In genomic region chr19:59451441-59451951, GRCm38 (mm10) we compare ENCODE assay signal across 12 mouse cellular contexts. TPM values are rescaled to one million over a fixed set of nuclear protein-coding genes. Genes with fewer than 3 reads are reported as not detected.
DNase-seq lines count a peak whose midpoint lies in the region; ATAC-seq and TF ChIP-seq lines count a peak whose summit lies in the region.
"Had no signal": no experiment of that assay in that cellular context is flagged by ENCODE, and none has a peak within 500 bp of the region (broad histone marks: within the 10 kb centered on the region; RNA-seq: fewer than 3 reads in every experiment).

No protein-coding gene starts in this region.

- H3K9me3 ChIP-seq in heart, embryonic 13.5 days, result no peaks in the 10 kb centered on the region
- H3K9me3 ChIP-seq in ES-Bruce4 (replicated peaks; ENCODE audit: control insufficient read depth, insufficient read depth, low read length, poor library complexity, severe bottlenecking), result no peaks in the 10 kb centered on the region
- no peaks in the 10 kb centered on the region for H3K9me3 ChIP-seq in forebrain, embryonic 11.5 days (ENCODE audit: control insufficient read depth, low read length)
- H3K9me3 ChIP-seq in limb, embryonic 13.5 days, result no peaks in the 10 kb centered on the region

- no peaks in the 10 kb centered on the region for H3K36me3 ChIP-seq in heart, embryonic 13.5 days
- no peaks in the 10 kb centered on the region for H3K36me3 ChIP-seq in ES-Bruce4 (ENCODE audit: control insufficient read depth, insufficient read depth, low read length, poor library complexity, severe bottlenecking)
- H3K36me3 ChIP-seq in forebrain, embryonic 11.5 days (ENCODE audit: control insufficient read depth, insufficient read depth, low read length), result no peaks in the 10 kb centered on the region
- no peaks in the 10 kb centered on the region for H3K36me3 ChIP-seq in limb, embryonic 13.5 days
- no peaks in the 10 kb centered on the region for H3K36me3 ChIP-seq in heart, adult 2 months (ENCODE audit: control insufficient read depth, insufficient read depth, low read length)

- H3K79me2 ChIP-seq in heart, adult 2 months (replicated peaks; ENCODE audit: control insufficient read depth, insufficient read depth, low read length), result no peaks in the 10 kb centered on the region

- no peak for TF ChIP-seq POLR2A in ES-Bruce4 (IDR thresholded peaks at IDR 0.05; ENCODE audit: insufficient read depth, low read length)
- no peak for TF ChIP-seq POLR2A in heart, adult 2 months (IDR thresholded peaks at IDR 0.05; ENCODE audit: insufficient read depth, low read depth, low read length)

- intact Hi-C loops in heart, adult 2 months (cut with DNase I), result loop anchor here (10.0 kb wide), 1 partner anchor 893 kb away; no protein-coding TSS in a partner anchor

- WGBS in heart, embryonic 13.5 days, result under 1% methylated on average over 31 of the region's 31 CpGs
- under 1% methylated on average over 31 of the region's 31 CpGs for WGBS in forebrain, embryonic 11.5 days
- under 1% methylated on average over 31 of the region's 31 CpGs for WGBS in limb, embryonic 13.5 days
- 1% methylated on average over 31 of the region's 31 CpGs for WGBS in heart, adult 2 months

- H3K9ac ChIP-seq in heart, embryonic 13.5 days, result no peak overlapping the region
- no peak overlapping the region for H3K9ac ChIP-seq in ES-Bruce4 (ENCODE audit: low read depth, poor library complexity, severe bottlenecking)
- peak overlapping the region; percentile 61 for H3K9ac ChIP-seq in forebrain, embryonic 11.5 days (ENCODE audit: low read length)
- H3K9ac ChIP-seq in limb, embryonic 13.5 days, result peak overlapping the region; percentile 51; the same call in 1 of the 2 replicates
- H3K9ac ChIP-seq in heart, adult 2 months (ENCODE audit: low read depth, low read length), result no peak overlapping the region

- no peak for TF ChIP-seq EP300 in ES-Bruce4 (IDR thresholded peaks at IDR 0.05; ENCODE audit: insufficient read depth, low read depth, low read length)
- TF ChIP-seq EP300 in heart, adult 2 months (IDR thresholded peaks at IDR 0.05; ENCODE audit: insufficient read depth, low read depth, low read length), result no peak

- H3K27ac ChIP-seq in heart, embryonic 13.5 days (replicated peaks), result no peak overlapping the region
- no peak overlapping the region for H3K27ac ChIP-seq in ES-Bruce4 (ENCODE audit: insufficient read depth, low read length)
- H3K27ac ChIP-seq in forebrain, embryonic 11.5 days (ENCODE audit: low read depth, low read length), result peak overlapping the region; percentile 43; the same call in 1 of the 2 replicates
- no peak overlapping the region for H3K27ac ChIP-seq in limb, embryonic 13.5 days
- no peak overlapping the region for H3K27ac ChIP-seq in heart, adult 2 months

- H3K4me1 ChIP-seq in heart, embryonic 13.5 days, result 0 out of 2 replicates have a peak, but pooled peaks cover 8% of the 10 kb centered on the region
- no peaks in the 10 kb centered on the region for H3K4me1 ChIP-seq in ES-Bruce4 (ENCODE audit: control insufficient read depth, insufficient read depth, low read length)
- H3K4me1 ChIP-seq in forebrain, embryonic 11.5 days (replicated peaks; ENCODE audit: control insufficient read depth, insufficient read depth, low read length), result peaks cover 14% of the 10 kb centered on the region
- H3K4me1 ChIP-seq in limb, embryonic 13.5 days, result peaks cover 33% of the 10 kb centered on the region
- H3K4me1 ChIP-seq in heart, adult 2 months (ENCODE audit: control insufficient read depth, insufficient read depth, low read length), result no peaks in the 10 kb centered on the region

- ATAC-seq in heart, embryonic 13.5 days (ENCODE audit: extremely low read depth, insufficient number of reproducible peaks, low FRiP score, low TSS enrichment), result no peak
- ATAC-seq in forebrain, embryonic 11.5 days (replicated peaks; ENCODE audit: low FRiP score), result 0 out of 2 replicates have a peak, but pooled peaks have one; percentile 68
- ATAC-seq in limb, embryonic 13.5 days (ENCODE audit: low FRiP score, low read depth), result no peak

- no peak for DNase-seq in heart, adult 8-10 months (ENCODE audit: low spot score)
- DNase-seq in forebrain, embryonic 11.5 days (ENCODE audit: low spot score), result peak; percentile 80
- DNase-seq in frontal cortex, postnatal 10 days (ENCODE audit: low spot score in 2 of 2), result no peak
- no peak for DNase-seq in heart, adult 2 months
- DNase-seq in spleen, postnatal 4 days (ENCODE audit: low spot score in 2 of 2), result no peak
- DNase-seq: B cell, adult 2 months; cerebellum, adult 8-10 months had no signal

- H3K4me3 ChIP-seq in heart, embryonic 13.5 days, result peak overlapping the region; percentile 22
- H3K4me3 ChIP-seq in ES-Bruce4 (ENCODE audit: low read depth, low read length), result peak overlapping the region; percentile 26; the same call in 1 of the 2 replicates
- peak overlapping the region; percentile 29 for H3K4me3 ChIP-seq in forebrain, embryonic 11.5 days (ENCODE audit: low read depth, low read length)
- H3K4me3 ChIP-seq in limb, embryonic 13.5 days, result peak overlapping the region; percentile 31
- H3K4me3 ChIP-seq in heart, adult 2 months, result no peak overlapping the region

- H3K27me3 ChIP-seq in heart, embryonic 13.5 days (replicated peaks), result peaks cover 98% of the 10 kb centered on the region
- H3K27me3 ChIP-seq in ES-Bruce4 (ENCODE audit: control insufficient read depth, insufficient read depth, low read length, poor library complexity, severe bottlenecking), result peaks cover 9% of the 10 kb centered on the region
- peaks cover 34% of the 10 kb centered on the region for H3K27me3 ChIP-seq in forebrain, embryonic 11.5 days (ENCODE audit: control insufficient read depth, insufficient read depth, low read length)
- H3K27me3 ChIP-seq in limb, embryonic 13.5 days, result peaks cover 95% of the 10 kb centered on the region
- peaks cover 12% of the 10 kb centered on the region for H3K27me3 ChIP-seq in heart, adult 2 months (ENCODE audit: control insufficient read depth, insufficient read depth, low read length)

- no peak for TF ChIP-seq CTCF in ES-Bruce4 (IDR thresholded peaks at IDR 0.05; ENCODE audit: low read depth, low read length)
- no peak for TF ChIP-seq CTCF in heart, adult 2 months (IDR thresholded peaks at IDR 0.05)

- peak overlapping the region; percentile 25 for H3K4me2 ChIP-seq in heart, embryonic 13.5 days
- H3K4me2 ChIP-seq in forebrain, embryonic 11.5 days (ENCODE audit: low read depth, low read length, severe bottlenecking), result peak overlapping the region; percentile 65
- H3K4me2 ChIP-seq in limb, embryonic 13.5 days (replicated peaks), result peak overlapping the region; percentile 58

RNA-seq across cellular contexts. Expression of gene Emx2, which starts 6.7 kb away (rescaled TPM):
- not detected in 2 replicates for polyA plus RNA-seq in heart, embryonic 13.5 days (2015; fragmentation: Nextera tagmentation; extraction: Ambion mirVana)
- total RNA-seq in heart, adult 8-10 months (2022), result not detected
- polyA plus RNA-seq in ES-Bruce4 (2011; ENCODE audit: insufficient read depth, insufficient read length, low read depth, missing spikeins), result 0.51 and 0.59 TPM in 2 replicates
- 75.6 and 78.9 TPM in 2 replicates for polyA plus RNA-seq in forebrain, embryonic 11.5 days (2014; fragmentation: Nextera tagmentation; extraction: Ambion mirVana)
- 18.7 and 18.9 TPM in 2 replicates for polyA plus RNA-seq in limb, embryonic 13.5 days (2015; fragmentation: Nextera tagmentation; extraction: Ambion mirVana)
- total RNA-seq in heart, adult 2 months (2021), result not detected
- polyA plus RNA-seq in heart, adult 2 months (2012; rRNA removed), result not detected in 2 replicates
- total RNA-seq: heart, postnatal 25 days had no signal
- polyA plus RNA-seq: liver, embryonic 16.5 days had no signal

Comparison
In these comparisons a context has a peak if more than half of its experiments do, and no peak if none do; other contexts are left out.
1. H3K9ac ChIP-seq: peak in forebrain, embryonic 11.5 days (single experiment) and limb, embryonic 13.5 days (single experiment); none in heart, embryonic 13.5 days (single experiment), ES-Bruce4 (single experiment) and heart, adult 2 months (single experiment).
2. RNA of gene Emx2, which starts 6.7 kb away (polyA plus RNA-seq): 75.6 to 78.9 TPM in forebrain, embryonic 11.5 days and 18.7 to 18.9 TPM in limb, embryonic 13.5 days; 0.51 to 0.59 TPM in ES-Bruce4, not detected in heart, embryonic 13.5 days and not detected in heart, adult 2 months; every median in the first group is over 10 times any median in the second.
3. Peak in every context shown above with its lines, with median percentiles within 50 percentile points of each other: H3K4me2 ChIP-seq.